Mouse (Mus musculus) spleen, adult 2 months (tissue): ENCODE data around the gene Pxk. TPM values are rescaled to one million over a fixed set of nuclear protein-coding genes. Genes with fewer than 3 reads are reported as not detected.

Source experiments
- DNase-seq, 2 experiments: peaks; one replicate each; pipeline versions ENCODE4 v3.0.0 to v3.0.0-alpha.2; 2012 to 2021; ENCODE audit warnings: low spot score in 2 of 2, low read depth in 1 of 2
- H3K27ac ChIP-seq: fragments of 200-500 bp; 2 replicates; pipeline ENCODE4 v1.5.1; 2012; ENCODE audit warnings: low read length, inconsistent platforms; ENCODE audit not compliant: insufficient read depth
- H3K27me3 ChIP-seq: fragments of 200-500 bp; 2 replicates; pipeline ENCODE4 v1.6.1; 2012; ENCODE audit warnings: mild to moderate bottlenecking, moderate library complexity, low read length, inconsistent platforms; ENCODE audit not compliant: control insufficient read depth, insufficient read depth
- H3K36me3 ChIP-seq: fragments of 200-500 bp; 2 replicates; pipeline ENCODE4 v1.6.1; 2012; ENCODE audit warnings: mild to moderate bottlenecking, low read length, inconsistent platforms; ENCODE audit not compliant: control insufficient read depth, insufficient read depth
- H3K4me1 ChIP-seq: fragments of 200-500 bp; 2 replicates; pipeline ENCODE4 v1.6.1; 2011; ENCODE audit warnings: inconsistent platforms; ENCODE audit not compliant: control insufficient read depth, insufficient read depth, insufficient read length
- H3K4me3 ChIP-seq: fragments of 200-500 bp; 2 replicates; pipeline ENCODE4 v1.5.1; 2011; ENCODE audit warnings: mild to moderate bottlenecking, inconsistent platforms; ENCODE audit not compliant: insufficient read depth, insufficient read length; ENCODE audit errors: extremely low read depth
- CTCF ChIP-seq: fragments of 200-500 bp; IDR thresholded peaks from 2 replicates; pipeline ENCODE4 v1.5.1; 2011; ENCODE audit warnings: mild to moderate bottlenecking, inconsistent platforms; ENCODE audit not compliant: insufficient read depth, insufficient read length, insufficient replicate concordance; ENCODE audit errors: extremely low read depth
- POLR2A ChIP-seq: fragments of 200-500 bp; IDR thresholded peaks from 2 replicates; pipeline ENCODE4 v1.6.1; 2011; ENCODE audit warnings: low read depth, low read length, inconsistent platforms
- WGBS: fragments of 180-500 bp; shearing (Covaris S2); methylation state at CpG from one replicate; pipeline ENCODE4 v1.1.7; 2018; 5-methylcytosine and 5-hydroxymethylcytosine counted together
- polyA plus RNA-seq: library from polyadenylated mRNA; depleted of rRNA; stranded (reverse); fragments of >200 nt; gene quantifications from 2 replicates; pipeline ENCODE4 v1.2.3, GENCODE M21; 2012

Pxk gene
- polyA plus RNA-seq, 1 experiment = 42.5 TPM

DNA sequence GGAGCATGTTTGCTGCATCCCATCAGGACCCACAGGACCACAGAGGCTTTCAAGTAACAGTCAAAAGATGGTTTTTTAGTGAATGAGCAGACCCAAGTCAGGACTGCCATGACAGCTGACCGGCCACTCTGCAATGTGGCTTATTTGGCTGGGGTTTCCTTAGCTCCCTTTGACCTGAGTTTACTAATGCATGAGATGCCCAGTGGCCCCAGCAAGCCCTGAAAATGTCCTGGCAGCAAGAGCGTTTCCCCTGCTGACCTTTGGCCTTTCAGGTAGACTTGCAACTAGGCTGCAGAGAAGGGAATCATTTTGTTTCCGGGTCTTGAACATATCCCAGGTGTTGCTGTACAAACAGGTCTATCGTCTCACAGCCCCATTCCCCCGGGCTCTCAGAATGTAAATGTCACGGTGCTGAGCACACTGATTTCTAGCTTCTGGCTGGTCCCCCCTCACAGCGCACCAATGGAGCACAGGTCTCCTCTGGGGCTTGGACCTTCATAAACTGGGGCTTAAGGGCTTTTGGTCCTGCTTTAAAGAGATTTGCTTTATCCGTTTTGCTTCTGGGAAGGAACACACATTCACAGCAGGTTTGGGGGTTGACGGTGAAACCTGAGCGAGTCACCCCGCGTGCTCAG, 93.4 kb downstream of the Pxk start:
- no peak overlapping the region for H3K27ac ChIP-seq
- no peak for DNase-seq
- no peaks in the 10 kb centered on the region for H3K4me1 ChIP-seq
- no peaks in the 10 kb centered on the region for H3K36me3 ChIP-seq
- 90% methylated on average over 12 of the region's 12 CpGs for WGBS
- TF ChIP-seq POLR2A (no peak), CTCF (no peak)
- H3K27me3 ChIP-seq = no peaks in the 10 kb centered on the region
- no peak overlapping the region for H3K4me3 ChIP-seq

DNA sequence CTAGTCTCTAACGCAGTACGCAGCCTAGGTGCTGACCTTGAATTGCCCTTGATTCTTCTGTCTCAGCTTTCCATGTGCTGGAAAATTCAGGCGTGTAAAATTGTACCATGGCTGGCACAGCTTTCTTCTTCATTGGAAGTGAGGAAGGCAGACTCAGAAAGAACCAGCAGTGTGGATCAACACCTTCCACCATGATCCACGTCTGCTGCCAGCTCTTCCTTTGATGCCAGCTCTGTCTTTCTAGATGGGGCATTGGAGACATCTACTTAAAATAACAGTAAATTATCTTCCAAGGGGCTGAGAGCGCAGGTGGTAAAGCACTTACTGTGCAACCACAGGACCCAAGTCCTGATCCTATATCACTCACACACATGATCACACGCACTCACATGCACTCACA, 94.7 kb downstream of the Pxk start:
- H3K27me3 ChIP-seq = no peaks in the 10 kb centered on the region
- no peak overlapping the region for H3K27ac ChIP-seq
- WGBS = 92% methylated on average over 6 of the region's 6 CpGs
- no peaks in the 10 kb centered on the region for H3K36me3 ChIP-seq
- no peaks in the 10 kb centered on the region for H3K4me1 ChIP-seq
- TF ChIP-seq POLR2A (no peak), CTCF (no peak)
- DNase-seq = no peak
- H3K4me3 ChIP-seq = no peak overlapping the region

DNA sequence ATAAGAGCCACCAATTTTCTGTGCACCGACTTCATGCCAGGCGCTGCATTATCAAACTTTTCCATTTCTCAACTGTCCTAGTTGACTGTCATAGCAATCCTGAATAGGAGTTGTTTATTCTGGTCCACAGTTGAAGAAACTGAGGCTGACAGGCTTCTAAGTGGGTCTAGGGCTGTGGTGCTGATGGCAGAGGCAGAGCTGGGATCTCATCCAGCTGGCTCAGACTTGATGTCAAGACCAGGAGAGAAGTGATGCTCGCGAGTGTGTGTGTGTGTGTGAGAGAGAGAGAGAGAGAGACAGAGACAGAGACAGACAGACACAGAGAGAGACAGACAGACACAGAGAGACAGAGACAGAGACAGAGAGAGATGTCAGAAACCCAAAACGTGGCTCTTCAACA, 102.8 kb downstream of the Pxk start:
- H3K27me3 ChIP-seq = no peaks in the 10 kb centered on the region
- H3K27ac ChIP-seq = no peak overlapping the region
- TF ChIP-seq POLR2A (no peak), CTCF (no peak)
- H3K4me1 ChIP-seq = no peaks in the 10 kb centered on the region
- H3K36me3 ChIP-seq = no peaks in the 10 kb centered on the region
- no peak overlapping the region for H3K4me3 ChIP-seq
- DNase-seq = no peak
- 84% methylated on average over 5 of the region's 5 CpGs for WGBS

DNA sequence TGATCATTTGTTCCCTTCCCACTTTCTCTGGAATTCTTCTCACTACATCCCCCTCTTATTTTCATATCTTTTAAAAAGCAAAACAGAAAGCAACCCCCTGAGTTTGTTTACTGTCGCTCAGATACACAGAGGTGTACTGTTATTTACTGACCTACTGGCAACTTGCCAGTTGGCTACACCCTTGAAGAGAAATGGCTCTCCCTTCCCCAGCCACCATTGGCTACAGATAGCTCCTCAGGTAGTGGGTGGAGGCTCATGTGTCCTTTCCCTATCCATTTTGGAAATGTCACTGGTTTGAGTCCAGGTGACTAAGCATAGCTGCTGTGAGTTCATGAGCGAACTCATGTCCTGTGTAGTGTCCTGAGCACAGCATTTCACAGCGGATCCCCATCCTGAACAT, 103.7 kb downstream of the Pxk start:
- DNase-seq = no peak
- TF ChIP-seq POLR2A (no peak), CTCF (no peak)
- WGBS = 86% methylated on average over 3 of the region's 3 CpGs
- no peaks in the 10 kb centered on the region for H3K4me1 ChIP-seq
- H3K27me3 ChIP-seq = no peaks in the 10 kb centered on the region
- no peak overlapping the region for H3K27ac ChIP-seq
- no peaks in the 10 kb centered on the region for H3K36me3 ChIP-seq
- no peak overlapping the region for H3K4me3 ChIP-seq

DNA sequence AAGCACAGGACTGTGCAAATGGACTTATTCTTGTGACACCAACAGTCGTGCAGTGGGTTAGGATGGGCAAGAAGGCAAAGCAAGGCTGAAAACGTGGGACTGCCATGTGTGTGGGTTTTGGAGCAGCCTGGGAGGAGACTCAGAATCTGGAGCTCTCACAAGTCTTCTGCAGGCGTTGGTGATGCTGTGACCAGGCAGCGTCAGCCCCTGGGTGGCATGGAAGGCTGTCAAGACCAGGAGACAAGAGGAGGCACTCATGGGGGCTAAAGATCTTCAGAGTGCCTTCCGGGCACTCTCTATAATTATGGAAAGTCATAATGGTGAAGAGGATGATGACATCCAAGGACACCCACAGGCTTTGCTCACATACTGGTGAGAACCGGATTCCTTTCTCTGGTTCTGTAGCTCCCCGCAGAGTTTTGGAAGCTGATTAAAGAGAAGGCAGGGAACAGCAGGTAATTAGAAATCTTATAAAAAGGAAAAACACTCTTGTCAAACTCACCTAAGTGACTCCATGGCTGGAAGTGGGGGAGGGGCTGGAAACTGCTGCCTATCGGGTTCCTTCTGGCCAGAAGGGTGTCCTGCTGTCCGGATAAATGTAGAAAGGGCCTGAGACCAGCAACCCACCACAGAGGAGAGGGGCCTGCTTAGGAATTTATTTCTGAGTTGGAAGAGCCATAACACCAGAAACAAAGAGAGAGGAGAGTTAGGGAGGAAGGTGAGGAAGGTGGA, 108.3 kb downstream of the Pxk start:
- 77% methylated on average over 9 of the region's 9 CpGs for WGBS
- no peaks in the 10 kb centered on the region for H3K4me1 ChIP-seq
- H3K27me3 ChIP-seq = no peaks in the 10 kb centered on the region
- H3K36me3 ChIP-seq = no peaks in the 10 kb centered on the region
- H3K27ac ChIP-seq = no peak overlapping the region
- TF ChIP-seq CTCF (no peak), POLR2A (no peak)
- H3K4me3 ChIP-seq = no peak overlapping the region
- DNase-seq = no peak

DNA sequence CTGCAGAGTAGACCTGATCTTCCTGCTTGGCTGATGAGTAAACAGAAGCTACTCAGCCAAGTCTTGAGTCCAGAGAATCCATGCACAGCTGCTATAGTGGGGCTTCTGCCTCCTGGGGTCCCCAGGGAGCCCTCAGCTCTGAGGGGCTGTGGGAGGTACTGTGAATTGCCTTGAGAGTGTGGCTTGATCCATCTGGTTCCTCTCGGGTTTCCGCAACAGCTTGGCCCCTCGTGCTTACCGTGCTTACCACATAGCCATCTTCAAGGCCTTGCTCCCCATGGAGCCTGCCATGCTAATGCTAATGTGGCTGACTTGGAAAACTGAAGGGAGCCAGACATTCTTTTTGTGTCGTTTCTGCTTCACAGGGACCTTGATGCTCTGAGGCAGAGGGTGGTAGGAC, 109.1 kb downstream of the Pxk start:
- DNase-seq = no peak
- H3K4me1 ChIP-seq = no peaks in the 10 kb centered on the region
- 70% methylated on average over 5 of the region's 5 CpGs for WGBS
- no peak for TF ChIP-seq CTCF
- TF ChIP-seq POLR2A = no peak
- no peaks in the 10 kb centered on the region for H3K27me3 ChIP-seq
- no peak overlapping the region for H3K4me3 ChIP-seq
- H3K27ac ChIP-seq = no peak overlapping the region
- no peaks in the 10 kb centered on the region for H3K36me3 ChIP-seq

DNA sequence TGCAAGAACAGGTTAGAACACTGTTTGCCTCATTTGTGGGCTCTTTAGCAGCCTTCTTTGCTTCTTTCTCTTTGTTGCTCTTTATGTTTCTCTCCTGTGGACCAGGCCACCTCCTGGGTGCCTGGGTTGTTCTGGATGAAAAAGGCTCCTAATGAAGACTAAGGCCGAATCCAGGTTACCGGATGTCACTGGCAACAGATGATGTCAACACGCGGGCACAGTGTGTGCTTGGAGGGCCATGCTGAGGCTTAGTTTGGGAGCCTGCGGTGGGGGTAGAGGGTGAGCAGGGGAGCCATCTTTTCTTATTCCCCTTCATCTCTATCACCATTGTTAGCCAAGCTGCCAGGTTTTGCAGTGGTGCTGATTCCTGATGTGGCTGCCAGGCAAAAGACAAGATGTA, 109.5 kb downstream of the Pxk start:
- H3K27me3 ChIP-seq = no peaks in the 10 kb centered on the region
- no peak overlapping the region for H3K4me3 ChIP-seq
- H3K27ac ChIP-seq = no peak overlapping the region
- DNase-seq = no peak
- no peaks in the 10 kb centered on the region for H3K4me1 ChIP-seq
- whole genome bisulfite sequencing = 93% methylated on average over 5 of the region's 5 CpGs
- TF ChIP-seq POLR2A (no peak), CTCF (no peak)
- H3K36me3 ChIP-seq = no peaks in the 10 kb centered on the region

DNA sequence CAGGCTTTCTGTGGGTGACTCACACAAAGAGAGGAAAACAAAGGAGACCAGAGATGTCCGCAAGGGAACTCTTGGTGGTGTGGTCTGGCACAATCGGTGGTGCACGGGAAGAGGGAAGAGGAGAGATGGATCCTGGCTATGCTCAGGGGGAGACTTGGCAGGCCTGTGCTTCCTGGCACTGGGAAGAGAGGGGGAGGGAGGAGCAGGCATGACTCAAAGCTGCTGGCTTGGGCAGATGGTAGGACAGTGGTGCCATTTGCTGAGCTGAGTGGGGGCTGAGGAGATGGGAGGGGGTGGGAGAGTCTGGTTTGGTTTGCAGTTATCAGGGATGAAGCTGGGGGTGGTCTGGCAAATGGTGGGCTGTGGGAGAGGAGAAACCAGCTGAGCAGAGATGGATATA, 110.9 kb downstream of the Pxk start:
- DNase-seq = no peak
- Histone ChIP-seq H3K36me3 (no peaks in the 10 kb centered on the region), H3K27me3 (no peaks in the 10 kb centered on the region), H3K4me1 (no peaks in the 10 kb centered on the region), H3K4me3 (no peak overlapping the region), H3K27ac (no peak overlapping the region)
- 79% methylated on average over 3 of the region's 3 CpGs for WGBS
- no peak for TF ChIP-seq CTCF
